Mouse (Mus musculus) activated CD4-positive, CD25-positive, alpha-beta regulatory T cell, adult 4 months (primary cell): ENCODE data around the gene Nckap1l. TPM values are rescaled to one million over a fixed set of nuclear protein-coding genes. Genes with fewer than 3 reads are reported as not detected.

Experiments used
- ATAC-seq: one replicate; pipeline ENCODE4 v1.8.0; 2017
- polyA plus RNA-seq, 2 experiments: library from polyadenylated mRNA; unstranded; fragments of 100-300 nt; shearing (Covaris generic); gene quantifications; one replicate each; pipeline ENCODE4 v1.2.1; 2017

Gene Nckap1l
- polyA plus RNA-seq, 2 experiments from 2014 or later, result 65.6 to 80.2 TPM

DNA sequence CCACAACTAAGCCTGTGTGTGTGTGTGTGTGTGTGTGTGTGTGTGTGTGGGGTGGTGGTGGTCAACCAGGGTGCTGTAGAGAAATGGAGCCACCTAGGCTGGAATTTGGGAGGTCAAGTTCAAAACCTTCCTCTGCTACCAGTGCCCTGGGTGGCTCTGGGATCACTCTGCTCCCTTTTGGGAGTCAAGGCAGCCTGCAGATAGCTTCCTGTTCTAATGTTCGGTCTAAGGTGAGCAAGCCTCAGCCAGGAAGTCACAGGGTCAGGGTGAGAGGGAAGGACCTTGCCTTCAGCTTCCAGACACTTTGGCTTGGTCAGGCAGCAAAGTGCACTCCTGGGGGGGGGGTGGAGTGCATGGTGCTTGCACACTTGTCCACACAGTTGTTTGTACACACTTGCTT, 87.1 kb downstream of the Nckap1l start:
- ATAC-seq, result no peak

DNA sequence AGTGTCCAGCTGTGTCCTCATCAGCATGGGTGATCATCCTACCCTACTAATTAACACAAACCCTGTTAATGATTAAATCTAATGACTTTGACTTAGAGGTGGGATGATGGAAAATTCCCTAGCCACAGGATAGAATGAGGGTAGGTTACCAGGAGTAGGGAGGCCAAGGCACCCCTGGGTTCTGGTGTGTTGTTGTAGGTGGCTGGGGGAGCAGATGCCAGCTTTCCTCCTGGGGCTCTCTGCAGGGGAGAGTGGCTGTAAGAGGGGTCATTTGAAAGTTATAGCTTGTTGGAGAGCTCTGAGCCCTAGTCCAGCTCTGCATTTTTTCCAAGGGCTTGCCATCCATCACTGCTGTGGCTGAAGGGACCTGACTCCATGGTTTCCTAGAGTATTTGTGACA, 88.9 kb downstream of the Nckap1l start:
- no peak for ATAC-seq

GRCm38 (mm10) chr15:103547983-103548382, 94.4 kb downstream of the Nckap1l start:
- no peak for ATAC-seq

Other genes with a start within 250 kb of the Nckap1l start
- gene Cbx5, start 214.0 kb upstream of the Nckap1l start, polyA plus RNA-seq, result 10 to 100 TPM; 30.9 to 34.2 TPM
- gene Hnrnpa1, start 213.4 kb upstream of the Nckap1l start, polyA plus RNA-seq, result 100 to 1,000 TPM; 335 to 345 TPM
- 1 to 10 TPM; 1.2 TPM for gene Nfe2, start 195.4 kb upstream of the Nckap1l start, polyA plus RNA-seq
- 100 to 1,000 TPM; 231 to 266 TPM for gene Copz1, start 181.1 kb upstream of the Nckap1l start, polyA plus RNA-seq
- not detected for gene Gpr84, start 143.2 kb upstream of the Nckap1l start, polyA plus RNA-seq
- gene Zfp385a, start 113.7 kb upstream of the Nckap1l start, polyA plus RNA-seq, result not detected
- 1 to 10 TPM; 1.3 to 2.2 TPM for gene Itga5, start 87.0 kb upstream of the Nckap1l start, polyA plus RNA-seq
- not detected for gene Gtsf1, start 23.3 kb upstream of the Nckap1l start, polyA plus RNA-seq
- not detected for gene Gtsf2, start 5.3 kb upstream of the Nckap1l start, polyA plus RNA-seq
- 1 to 10 TPM; 2.5 to 4.2 TPM for gene Pde1b, start 49.2 kb downstream of the Nckap1l start, polyA plus RNA-seq
- under 1 TPM in 1 of 2 experiments, not detected in 1; 0.74 TPM for gene Ppp1r1a, start 84.2 kb downstream of the Nckap1l start, polyA plus RNA-seq
- gene Glycam1, start 111.3 kb downstream of the Nckap1l start, polyA plus RNA-seq, result not detected